Mouse (Mus musculus) kidney, adult 2 months (tissue): ENCODE data around the gene Plch2.

Source experiments
- CTCF ChIP-seq: fragments of 200-500 bp; conservative IDR thresholded peaks from 2 replicates; pipeline ENCODE4 v1.5.1; 2011; ENCODE audit warnings: low read depth, mild to moderate bottlenecking, control low read depth, low read length, moderate library complexity, mixed read lengths; ENCODE audit not compliant: insufficient read depth, insufficient read length
- POLR2A ChIP-seq: fragments of 200-500 bp; IDR thresholded peaks from one replicate; pipeline ENCODE4 v1.6.1; 2011; ENCODE audit warnings: low read depth, low read length, control low read depth

- TF ChIP-seq CTCF (no peak), POLR2A (no peak)
Measured at GRCm38 (mm10) chr4:155005278-155005677, 51.3 kb downstream of the Plch2 start.
